Mouse (Mus musculus) gastrocnemius, postnatal 10 days (tissue): ENCODE measurements around the gene Dtx3. TPM values are rescaled to one million over a fixed set of nuclear protein-coding genes. Genes with fewer than 3 reads are reported as not detected.
"Not testable (repeated sequence)": the region's sequence is repeated elsewhere in the genome, so short reads cannot be mapped to it uniquely, and the experiment has no call there.

Experiments used
- DNase-seq: peaks from one replicate; pipeline ENCODE4 v3.0.0; 2021; ENCODE audit warnings: mixed read lengths
- total RNA-seq, 2 experiments: library from RNA; stranded (reverse); gene quantifications; 2 replicates each; pipeline ENCODE4 v1.2.3; 2021

Dtx3 gene
- total RNA-seq, 2 experiments from 2014 or later, result 28.8 to 37.6 TPM

DNA sequence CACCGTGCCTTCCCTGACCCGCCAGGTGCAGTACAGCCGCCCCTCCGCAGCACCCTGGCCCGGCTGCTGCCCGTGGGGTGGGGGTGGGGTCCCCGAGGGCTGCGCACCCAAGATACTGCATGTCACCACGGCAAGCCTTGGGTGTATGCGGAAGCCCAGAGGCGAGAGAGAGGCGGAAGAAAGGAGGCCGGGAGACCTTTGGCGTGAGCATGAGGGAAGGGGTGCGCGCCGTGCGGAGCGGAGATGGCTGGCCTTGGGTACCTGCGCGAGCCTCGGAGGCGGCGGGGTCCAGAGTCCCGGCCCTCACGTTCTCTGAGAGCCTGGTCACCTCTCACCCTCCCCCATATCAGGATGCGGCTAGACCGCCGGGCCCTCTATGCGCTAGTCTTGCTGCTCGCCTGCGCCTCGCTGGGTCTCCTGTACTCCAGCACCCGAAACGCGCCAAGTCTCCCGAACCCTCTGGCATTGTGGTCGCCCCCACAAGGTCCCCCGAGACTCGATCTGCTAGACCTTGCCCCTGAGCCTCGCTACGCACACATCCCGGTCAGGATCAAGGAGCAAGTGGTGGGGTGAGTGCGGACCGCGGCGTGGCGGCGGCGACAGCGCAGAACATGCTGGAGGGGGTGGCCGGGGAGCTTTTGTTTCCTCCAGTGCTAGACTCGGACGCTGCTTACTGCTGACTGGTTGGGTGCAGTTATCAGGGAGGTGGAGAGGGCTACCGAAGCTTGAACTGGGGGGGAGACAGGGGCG lies 29.7 kb downstream of the Dtx3 start:
- no peak for DNase-seq

DNA sequence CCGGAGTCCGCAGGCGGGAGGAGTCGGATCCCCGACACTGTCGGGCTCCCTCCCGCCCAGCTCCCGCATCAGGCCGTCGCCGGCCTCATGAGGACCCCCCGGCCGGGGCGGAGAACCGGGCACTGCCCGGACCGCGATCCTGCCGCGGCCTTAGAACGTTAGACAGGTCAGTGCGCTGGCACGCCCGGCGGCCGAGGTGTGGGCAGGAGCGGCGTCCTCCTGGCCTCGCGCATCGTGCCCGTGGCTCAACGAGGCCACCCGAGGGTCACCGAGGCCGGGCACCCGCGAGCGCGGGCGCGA lies 30.2 kb downstream of the Dtx3 start:
- DNase-seq, result no peak

DNA sequence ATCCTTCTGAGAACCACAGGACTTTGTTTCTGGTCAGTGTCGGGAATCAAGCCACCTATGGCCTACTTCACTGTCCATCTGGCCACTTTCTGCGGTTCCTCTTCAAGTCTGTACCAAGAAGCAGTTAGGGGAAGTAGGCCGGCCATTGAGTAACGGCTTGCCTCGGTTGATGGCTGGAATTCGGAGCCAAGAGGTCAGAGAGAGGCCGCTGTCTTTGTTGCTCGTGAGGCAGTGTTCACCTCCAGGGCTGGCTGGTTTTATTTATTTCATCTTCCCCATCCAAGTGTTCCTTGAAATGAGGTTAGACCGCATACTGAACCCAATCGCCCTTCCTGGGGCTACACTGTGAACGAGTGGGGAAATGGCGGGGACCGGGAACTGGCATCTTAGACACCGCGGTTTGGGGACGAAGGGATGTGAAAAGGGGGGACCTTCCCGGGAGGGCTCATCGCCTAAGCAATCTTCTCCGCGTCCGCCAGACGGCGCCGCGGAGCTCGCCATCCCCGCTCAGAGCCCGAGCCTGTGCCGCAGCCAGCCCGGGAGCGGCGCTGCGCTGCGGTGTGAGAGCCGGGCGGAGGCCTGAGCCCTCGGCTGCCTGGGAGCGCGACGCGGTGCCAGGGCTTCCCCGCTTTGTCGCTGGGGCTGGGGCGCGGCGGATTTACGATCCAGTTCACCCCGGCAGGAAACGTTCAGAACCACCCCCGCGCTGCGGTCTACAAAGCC lies 30.7 kb downstream of the Dtx3 start, which contains the start of gene B4galnt1:
B4galnt1 (plus strand) TSS at position 595 of the 723 bp plus-strand sequence.
- DNase-seq, result peak; percentile 73

DNA sequence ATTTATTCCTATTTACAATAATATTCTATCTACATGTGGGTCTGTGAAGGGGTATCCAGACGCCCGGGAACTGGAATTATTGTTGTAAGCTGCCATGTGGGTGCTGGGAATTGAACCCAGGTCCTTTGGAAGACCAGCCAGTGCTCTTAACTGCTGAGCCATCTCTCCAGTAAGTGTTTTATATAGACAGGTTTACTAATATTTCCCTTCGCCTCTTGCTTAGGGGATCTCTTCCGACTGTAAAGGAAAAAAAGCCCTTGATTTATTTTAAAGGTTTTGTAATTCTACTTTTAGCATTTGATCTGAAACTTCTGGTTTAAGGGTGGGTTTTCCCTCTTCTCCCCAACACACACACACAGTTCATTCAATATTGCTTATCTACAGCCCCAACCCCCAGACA lies 31.3 kb downstream of the Dtx3 start:
- DNase-seq, result no peak

DNA sequence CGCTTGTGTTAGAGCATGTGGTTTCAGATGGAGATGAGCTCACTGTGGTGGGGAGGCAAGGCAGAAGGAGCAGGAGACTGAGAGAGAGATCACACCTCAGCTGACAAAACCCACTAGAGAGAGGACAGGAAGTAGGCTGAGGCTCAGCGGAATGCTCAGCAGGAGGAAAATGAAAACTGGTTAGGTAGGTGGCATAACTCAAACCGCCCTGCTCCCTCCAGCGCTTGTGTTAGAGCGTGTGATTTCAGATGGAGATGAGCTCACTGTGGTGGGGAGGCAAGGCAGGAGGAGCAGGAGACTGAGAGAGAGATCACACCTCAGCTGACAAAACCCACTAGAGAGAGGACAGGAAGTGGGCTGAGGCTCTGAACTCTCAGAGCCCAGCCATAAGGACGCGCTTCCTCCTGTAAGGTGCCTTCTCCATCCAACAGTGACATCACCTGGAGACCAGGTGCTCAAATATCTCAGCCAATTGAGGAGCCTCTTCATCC lies 32.7 kb downstream of the Dtx3 start:
- DNase-seq, result not testable (repeated sequence)

DNA sequence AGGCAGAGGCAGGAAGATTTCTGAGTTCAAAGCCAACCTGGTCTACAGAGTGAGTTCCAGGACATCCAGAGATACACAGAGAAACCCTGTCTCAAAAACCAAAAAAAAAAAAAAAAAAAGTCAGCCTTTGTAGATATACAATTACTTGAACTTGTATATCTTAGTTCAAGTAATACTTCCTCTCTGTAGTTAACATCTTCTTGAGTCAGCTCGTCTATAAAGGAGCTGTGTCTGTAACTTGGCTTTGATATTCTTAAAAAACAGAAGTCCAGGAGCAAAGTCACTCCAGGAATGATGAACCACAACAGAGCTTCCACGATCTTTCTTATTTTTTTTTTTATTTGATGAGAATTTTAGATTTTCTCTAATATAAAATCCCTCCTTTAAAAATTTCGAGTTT lies 34.8 kb downstream of the Dtx3 start:
- DNase-seq, result no peak

DNA sequence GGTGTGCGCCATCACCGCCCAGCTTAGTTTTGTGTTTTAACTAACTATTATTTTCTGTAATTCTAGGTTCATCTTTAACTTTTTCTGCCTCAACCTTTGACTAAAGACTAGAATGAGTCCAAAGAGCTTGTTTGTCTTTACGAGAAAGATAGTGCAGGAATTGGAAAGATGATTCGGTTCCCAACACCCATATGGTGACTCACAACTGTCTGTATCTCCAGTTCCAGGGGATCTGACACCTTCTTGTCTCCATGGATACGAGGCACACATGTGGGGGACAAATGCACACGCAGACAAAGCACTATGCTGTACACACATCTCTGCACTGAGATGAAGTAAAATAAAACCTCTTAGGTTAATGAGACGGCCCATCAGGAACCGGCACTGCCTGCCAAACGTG lies 35.4 kb downstream of the Dtx3 start:
- no peak for DNase-seq

DNA sequence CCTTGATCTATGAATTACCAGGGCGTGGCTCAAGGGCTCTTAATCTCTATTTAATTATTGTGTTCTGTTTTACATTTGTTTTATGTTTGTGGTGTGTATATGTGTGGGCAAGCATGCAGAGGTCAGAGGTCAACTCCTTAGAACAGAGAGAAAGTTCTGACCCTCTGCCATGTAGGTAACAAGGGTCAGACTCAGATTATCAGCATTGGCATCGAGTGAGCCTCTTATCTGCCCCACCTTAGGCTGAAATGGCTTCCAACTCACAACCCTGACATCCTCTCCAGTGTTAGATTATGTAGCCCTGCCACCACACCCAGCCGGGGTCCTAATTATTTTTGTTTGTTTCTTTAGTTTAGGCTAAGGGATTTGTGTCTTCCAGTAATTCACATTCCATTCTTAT lies 37.1 kb downstream of the Dtx3 start:
- no peak for DNase-seq

DNA sequence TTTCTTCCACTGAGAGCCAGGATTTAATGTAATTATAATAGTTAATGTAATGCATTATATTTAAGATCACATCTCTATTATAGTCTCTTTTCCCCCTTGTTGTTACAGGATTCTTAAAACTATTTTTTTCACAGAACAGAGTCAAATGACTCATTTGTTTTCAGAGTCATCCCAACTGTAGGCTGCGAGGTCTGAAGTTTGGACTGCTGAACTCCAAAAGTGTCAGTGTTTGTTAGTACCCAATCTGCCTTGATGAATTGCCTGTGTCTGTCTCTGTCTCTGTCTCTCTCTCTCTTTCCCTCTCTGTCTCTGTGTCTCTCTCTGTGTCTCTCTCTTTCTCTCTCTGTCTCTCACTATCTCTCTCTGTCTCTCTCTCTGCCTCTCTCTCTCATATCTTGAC lies 39.0 kb downstream of the Dtx3 start:
- no peak for DNase-seq

DNA sequence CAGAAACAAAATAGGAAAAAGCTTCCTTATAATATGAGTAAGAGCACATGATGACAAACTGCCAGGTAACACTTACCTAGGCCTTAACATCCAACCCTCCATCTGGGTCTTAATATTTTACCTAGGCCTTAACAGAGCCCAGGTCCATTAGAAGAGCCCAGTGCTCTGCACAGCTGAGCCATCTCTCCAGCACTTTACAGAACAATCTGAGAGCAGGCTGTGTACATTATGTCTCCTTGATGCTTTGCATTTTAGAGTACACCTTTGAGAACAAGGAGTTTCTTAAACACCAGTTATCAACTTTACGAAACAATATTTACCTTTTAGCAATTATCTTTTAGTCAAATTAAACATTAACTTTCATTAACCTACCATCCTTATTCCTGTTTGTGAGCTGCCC lies 39.4 kb downstream of the Dtx3 start:
- DNase-seq, result no peak

DNA sequence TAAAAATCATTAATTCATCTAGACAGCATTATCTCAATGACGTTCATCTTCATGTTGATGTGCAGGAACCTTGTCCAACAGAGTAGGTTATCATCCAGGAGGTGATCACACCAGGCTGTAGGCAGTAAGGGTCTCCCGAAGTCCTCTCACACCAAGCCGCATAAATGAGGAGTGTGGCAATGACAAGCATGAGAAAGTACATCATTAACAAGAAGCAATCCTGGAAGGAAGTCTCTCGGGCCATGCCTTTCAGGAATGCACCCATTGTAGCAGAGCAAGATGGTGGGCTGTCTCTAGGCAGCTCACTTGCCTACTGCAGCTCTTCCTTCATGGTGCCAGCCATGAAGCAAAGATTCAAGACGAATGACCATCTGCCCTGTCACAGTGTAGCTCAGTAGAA lies 40.9 kb downstream of the Dtx3 start:
- DNase-seq, result no peak

DNA sequence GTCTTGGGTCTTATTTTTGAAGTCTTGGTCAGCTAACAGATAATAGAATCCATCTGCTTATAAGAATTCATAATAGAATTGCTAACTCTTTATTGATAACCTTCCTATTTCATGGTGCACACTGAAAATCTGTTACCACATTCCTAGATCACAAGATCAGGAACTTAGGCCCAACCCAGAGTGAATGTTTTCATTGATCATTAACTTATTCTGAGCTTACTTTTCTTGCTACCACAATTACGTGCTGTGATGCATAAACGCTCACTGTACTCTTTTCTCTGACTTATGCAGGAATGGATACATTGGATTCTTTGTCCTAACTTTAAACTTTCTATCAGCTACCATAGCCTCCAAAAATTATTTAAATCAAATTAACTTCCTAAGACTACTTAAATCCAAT lies 41.3 kb downstream of the Dtx3 start:
- DNase-seq, result no peak

DNA sequence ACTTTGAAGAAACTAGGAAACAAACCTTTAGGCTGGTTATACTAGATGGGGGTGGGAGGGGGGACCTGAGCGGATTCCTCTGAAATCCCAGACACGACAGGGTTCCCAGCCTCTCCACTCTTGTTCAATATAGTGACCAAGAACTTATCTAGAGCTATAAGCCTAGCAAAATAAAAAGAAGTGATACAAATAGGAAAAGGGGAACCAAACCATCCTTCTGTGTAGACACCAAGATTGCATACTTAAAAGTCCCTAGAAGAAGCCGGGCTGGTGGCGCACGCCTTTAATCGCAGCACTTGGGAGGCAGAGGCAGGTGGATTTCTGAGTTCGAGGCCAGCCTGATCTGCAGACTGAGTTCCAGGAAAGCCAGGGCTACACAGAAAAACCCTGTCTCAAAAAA lies 42.2 kb downstream of the Dtx3 start:
- no peak for DNase-seq

DNA sequence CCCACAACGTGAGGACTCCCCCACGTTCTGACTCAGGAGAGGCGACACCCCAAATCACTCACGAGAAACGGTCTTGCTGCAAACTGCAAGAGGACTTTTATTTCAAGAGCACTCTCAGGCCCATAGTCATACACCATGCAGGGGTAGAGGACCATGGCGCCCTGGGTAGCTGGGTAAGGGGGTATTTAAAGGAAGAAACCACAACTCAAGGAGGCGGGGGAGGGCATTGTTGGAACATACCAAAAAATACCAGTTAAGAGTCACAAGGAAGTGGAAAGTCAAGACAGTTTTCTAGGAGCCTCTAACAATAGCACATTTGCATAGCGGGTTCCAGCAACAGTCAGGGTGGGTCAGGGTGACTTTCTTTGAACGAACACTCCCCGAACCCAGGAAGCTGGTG lies 43.0 kb downstream of the Dtx3 start:
- DNase-seq, result not testable (repeated sequence)

DNA sequence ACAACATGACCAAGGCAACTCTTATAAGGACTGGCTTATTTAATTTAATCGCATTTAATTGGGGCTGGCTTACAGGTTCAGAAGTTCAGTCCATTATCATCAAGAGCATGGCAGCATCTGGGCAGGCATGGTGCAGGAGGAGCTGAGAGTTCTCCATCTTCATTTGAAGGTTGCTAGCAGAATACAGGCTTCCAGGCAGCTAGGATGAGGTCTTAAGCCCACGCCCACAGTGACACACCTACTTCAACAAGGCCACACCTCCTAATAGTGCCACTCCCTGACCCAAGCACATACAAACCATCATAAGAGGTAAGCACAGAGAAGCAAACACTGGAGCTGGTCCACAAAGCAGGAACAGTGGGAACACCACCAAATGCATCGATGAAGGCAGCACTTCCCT lies 44.3 kb downstream of the Dtx3 start:
- DNase-seq, result not testable (repeated sequence)

DNA sequence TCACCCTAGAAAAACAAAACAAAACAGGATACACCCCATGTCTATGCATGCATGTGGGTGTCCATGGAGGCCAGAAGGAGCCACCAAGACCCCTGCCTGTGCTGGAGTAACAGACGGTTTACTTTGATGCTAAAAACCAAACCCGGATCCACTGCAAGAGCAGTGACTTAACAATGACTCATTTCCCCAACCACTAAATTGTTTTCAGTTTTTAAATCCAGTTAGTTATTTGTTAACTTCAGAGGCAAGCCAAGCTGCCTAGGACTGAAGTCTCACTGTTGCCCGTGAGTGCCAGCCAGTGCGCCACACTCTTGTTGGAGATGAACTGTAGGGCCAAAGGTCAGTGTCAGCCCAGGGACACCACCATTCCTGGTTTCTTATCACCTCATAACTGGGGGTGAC lies 45.1 kb downstream of the Dtx3 start:
- DNase-seq, result no peak

DNA sequence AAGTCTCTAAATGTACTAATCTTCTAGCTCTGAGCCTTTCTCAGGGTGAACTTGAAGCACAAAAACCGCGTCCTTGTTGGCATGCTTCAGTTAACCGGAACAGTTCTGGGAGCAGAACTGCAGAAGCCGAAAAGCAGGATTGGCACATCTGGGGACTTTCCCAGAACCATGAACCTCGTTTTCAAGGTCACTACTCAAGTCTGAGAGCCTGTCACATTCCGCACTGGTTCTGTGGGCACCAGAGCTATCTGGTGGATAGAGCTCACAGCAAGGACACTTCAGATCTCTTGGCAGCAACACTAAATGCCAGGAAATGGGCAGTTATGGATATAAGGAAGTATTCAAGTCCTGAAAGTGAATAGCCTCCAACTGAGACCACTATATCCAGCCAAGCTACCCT lies 48.4 kb downstream of the Dtx3 start:
- DNase-seq, result no peak

DNA sequence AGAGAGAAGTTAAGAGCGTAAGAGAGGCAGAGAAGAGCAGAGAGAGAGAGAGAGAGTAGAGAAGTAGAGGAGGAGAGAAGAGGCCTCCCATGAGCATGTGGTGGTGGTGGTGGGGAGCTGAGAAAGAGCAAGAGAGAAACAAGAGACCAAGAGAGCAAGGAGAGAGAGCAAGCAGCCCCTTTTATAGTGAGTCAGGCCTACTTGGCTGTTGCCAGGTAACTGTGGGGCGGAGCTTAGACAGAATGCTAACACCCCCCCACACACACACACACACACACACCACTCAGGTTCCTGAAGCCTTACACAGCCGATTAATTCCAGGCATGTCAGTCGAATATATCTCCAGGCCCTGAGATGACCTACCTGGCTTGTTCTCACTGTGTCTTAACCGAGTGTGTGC lies 50.2 kb downstream of the Dtx3 start:
- no peak for DNase-seq

DNA sequence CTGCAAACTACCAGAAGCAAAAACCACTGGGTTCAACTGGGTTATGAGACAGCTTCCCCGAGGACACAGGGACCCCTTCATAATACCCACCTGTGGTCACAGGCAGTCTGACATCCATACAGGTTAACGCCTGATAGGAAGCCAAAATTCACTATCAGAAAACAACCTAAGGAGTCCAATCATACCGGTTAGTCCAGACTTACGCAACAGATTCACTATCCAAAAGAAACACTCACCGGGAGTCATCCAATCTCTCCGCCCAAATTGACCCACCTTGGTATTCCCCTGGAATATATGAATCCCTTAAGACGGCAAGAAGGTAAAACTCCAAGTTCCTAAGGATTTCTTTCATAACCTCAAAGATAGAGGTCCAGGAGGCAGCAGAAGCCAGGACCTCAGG lies 51.0 kb downstream of the Dtx3 start:
- DNase-seq, result no peak

DNA sequence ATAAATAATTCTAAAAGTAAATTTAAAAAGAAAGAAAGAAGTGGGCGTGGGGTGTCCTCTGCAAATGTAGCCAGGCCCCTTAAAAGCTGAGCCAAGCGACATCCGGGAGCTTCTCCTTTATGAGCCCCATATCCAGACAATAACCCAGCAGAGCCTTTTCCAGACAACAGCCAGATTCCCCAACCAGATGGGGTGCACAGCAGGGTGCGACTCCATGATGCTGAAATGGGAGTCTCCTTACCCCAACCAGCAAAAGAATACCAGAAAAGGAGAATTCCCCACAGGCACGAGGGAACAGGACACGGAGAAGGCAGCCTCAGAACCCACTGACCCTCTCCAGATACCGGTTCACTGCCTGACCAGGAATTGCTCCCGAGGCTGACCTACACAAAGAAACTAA lies 52.3 kb downstream of the Dtx3 start:
- DNase-seq, result no peak

DNA sequence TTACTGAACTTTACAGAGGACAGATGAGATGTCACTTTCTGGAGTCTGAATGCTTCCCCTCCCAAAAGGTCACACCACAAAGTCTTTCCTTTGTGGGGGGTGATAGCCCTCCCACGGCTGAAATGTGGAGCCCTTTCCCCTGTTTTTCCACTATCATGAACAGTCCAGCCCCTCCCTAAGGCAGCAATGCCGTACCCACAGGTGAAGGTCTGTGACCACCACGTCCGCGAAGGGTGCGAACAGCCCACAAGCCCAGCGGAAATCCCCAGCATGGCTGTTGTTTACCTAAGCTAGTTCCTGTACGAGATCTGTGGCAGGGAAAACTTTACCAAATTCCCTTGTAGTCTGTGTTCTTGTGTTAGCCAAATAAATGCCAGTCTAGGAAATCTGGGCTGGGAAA lies 54.0 kb downstream of the Dtx3 start:
- no peak for DNase-seq

DNA sequence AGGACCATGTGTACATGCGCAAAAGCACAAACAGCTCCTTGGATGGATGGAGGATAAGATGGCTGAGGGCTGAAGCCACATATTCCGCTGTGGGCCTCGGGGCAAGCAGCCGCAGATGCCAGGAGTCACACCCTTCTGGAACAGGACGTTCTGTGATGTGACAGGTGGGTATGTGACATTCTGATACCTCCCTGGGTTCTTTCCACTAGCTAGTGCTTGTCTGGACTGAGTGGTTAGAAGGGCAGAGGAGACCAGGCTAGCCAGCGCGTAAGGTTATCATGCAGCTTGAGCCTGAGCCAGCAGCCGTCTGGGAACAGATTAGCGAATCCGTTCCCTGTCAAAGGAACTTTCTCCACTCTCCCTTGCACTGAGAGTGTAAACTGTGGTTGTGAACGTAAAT lies 54.6 kb downstream of the Dtx3 start:
- DNase-seq, result no peak
